Mouse (Mus musculus): Measurements from ENCODE around the gene Bend5. TPM values are rescaled to one million over a fixed set of nuclear protein-coding genes. Genes with fewer than 3 reads are reported as not detected.

Gene Bend5
- total and polyA plus RNA-seq, 3 experiments = 15.6 to 21.8 (median 19.3) TPM

DNA sequence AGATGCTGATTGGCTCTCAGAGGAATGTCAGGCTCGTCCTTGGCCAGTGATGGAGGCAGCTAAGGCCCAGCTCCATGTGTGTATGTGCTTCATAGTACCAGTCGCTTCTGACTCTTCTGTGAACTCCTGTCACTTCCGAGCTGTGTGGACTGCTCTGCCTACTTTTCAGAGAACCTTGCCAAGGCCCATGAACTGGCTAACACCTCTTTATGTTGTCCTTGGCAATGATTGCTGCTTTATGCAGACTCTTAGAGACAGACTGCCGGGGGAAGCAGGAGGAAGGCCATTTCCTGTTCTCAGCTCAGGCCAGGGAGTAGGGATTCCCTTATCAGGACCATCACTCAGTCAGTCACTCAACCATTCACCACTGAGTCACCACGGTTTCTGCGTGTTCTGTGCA, 10.4 kb downstream of the Bend5 start:
- Histone ChIP-seq H3K27ac (ENCODE audit: insufficient read depth, low read depth) (0 out of 2 replicates have a peak overlapping the region, but pooled peaks have one; percentile 5), H3K36me3 (replicated peaks in 1 of 2; ENCODE audit: control insufficient read depth in 1 of 2, insufficient read depth in 1 of 2, low read length in 1 of 2) (peaks cover 0 to 26% of the 10 kb centered on the region in 2 experiments), H3K9ac (ENCODE audit: insufficient read depth, low read depth) (no peak overlapping the region), H3K4me1 (ENCODE audit: control insufficient read depth in 1 of 2, insufficient read depth in 2 of 2) (peaks cover 31 to 50% of the 10 kb centered on the region in 2 experiments), H3K4me3 (replicated peaks in 1 of 3; ENCODE audit: low read depth in 2 of 3, low read length in 2 of 3, poor library complexity in 1 of 3) (no peak overlapping the region), H3K79me2 (replicated peaks; ENCODE audit: control insufficient read depth, extremely low read depth, insufficient read depth, poor library complexity, severe bottlenecking) (peaks cover 37% of the 10 kb centered on the region), H3K4me2 (ENCODE audit: insufficient read depth, low read depth, poor library complexity, severe bottlenecking) (no peak overlapping the region), H3K27me3 (replicated peaks) (no peaks in the 10 kb centered on the region), H3K9me3 (replicated peaks; ENCODE audit: low read length) (no peaks in the 10 kb centered on the region)
- dilution Hi-C loops (cut with MboI; ENCODE audit: extremely low pct_ligation_motif_present, extremely low pct_unique_long_range_greater_than_20kb, low sequenced_read_pairs) (no loop called here), in situ Hi-C loops (cut with MboI; ENCODE audit: low pct_ligation_motif_present, low pct_unique_long_range_greater_than_20kb, low sequenced_read_pairs) (no loop called here)
- no peak for DNase-seq (ENCODE audit: extremely low read depth)
- TF ChIP-seq ETS1 (conservative IDR thresholded peaks at IDR 0.05; ENCODE audit: low read depth, low read length) (0 out of 2 replicates have a peak, but pooled peaks have one; percentile 17), CHD1 (IDR thresholded peaks at IDR 0.05; ENCODE audit: low read depth, low read length) (no peak)

- H3K27ac ChIP-seq (ENCODE audit: insufficient read depth, low read depth) = no peak overlapping the region
- in situ Hi-C loops (cut with MboI; ENCODE audit: low pct_ligation_motif_present, low pct_unique_long_range_greater_than_20kb, low sequenced_read_pairs) (no loop called here), dilution Hi-C loops (cut with MboI; ENCODE audit: extremely low pct_ligation_motif_present, extremely low pct_unique_long_range_greater_than_20kb, low sequenced_read_pairs) (no loop called here)
- no peaks in the 10 kb centered on the region for H3K27me3 ChIP-seq (replicated peaks)
- no peak overlapping the region for H3K9ac ChIP-seq (ENCODE audit: insufficient read depth, low read depth)
- H3K4me3 ChIP-seq (replicated peaks in 1 of 3; ENCODE audit: low read depth in 2 of 3, low read length in 2 of 3, poor library complexity in 1 of 3) = no peak overlapping the region
- TF ChIP-seq USF2 (conservative IDR thresholded peaks at IDR 0.05; ENCODE audit: low read depth, low read length) = no peak
- TF ChIP-seq JUND (conservative IDR thresholded peaks at IDR 0.05; ENCODE audit: low read depth, low read length) = no peak
- no peak for TF ChIP-seq POLR2A (IDR thresholded peaks at IDR 0.05; ENCODE audit: low read depth, low read length)
- no peak for TF ChIP-seq E2F4 (IDR thresholded peaks at IDR 0.05; ENCODE audit: insufficient replicate concordance, low read depth, low read length)
- no peak for TF ChIP-seq NELFE (IDR thresholded peaks at IDR 0.05; ENCODE audit: low read depth, low read length)
- no peak for TF ChIP-seq NRF1 (IDR thresholded peaks at IDR 0.05; ENCODE audit: low read depth, low read length)
- no peak for TF ChIP-seq BHLHE40 (IDR thresholded peaks at IDR 0.05; ENCODE audit: low read depth, low read length)
- no peak for TF ChIP-seq EP300 (IDR thresholded peaks at IDR 0.05; ENCODE audit: low read length)
- no peak for TF ChIP-seq JUN (IDR thresholded peaks at IDR 0.05; ENCODE audit: insufficient read depth, low read depth, low read length)
- TF ChIP-seq USF1 (IDR thresholded peaks at IDR 0.05; ENCODE audit: low read depth, low read length) = no peak
- TF ChIP-seq ZNF384 (IDR thresholded peaks at IDR 0.05; ENCODE audit: low read depth, low read length) = no peak
- no peak for TF ChIP-seq PAX5 (IDR thresholded peaks at IDR 0.05; ENCODE audit: low read length)
- no peak for TF ChIP-seq MYC (IDR thresholded peaks at IDR 0.05; ENCODE audit: low read depth, low read length)
- TF ChIP-seq CHD2 (IDR thresholded peaks at IDR 0.05; ENCODE audit: low read length) = no peak
- no peak for TF ChIP-seq IRF4 (IDR thresholded peaks at IDR 0.05; ENCODE audit: low read depth, low read length)
- peaks cover 44 to 67% of the 10 kb centered on the region in 2 experiments for H3K36me3 ChIP-seq (replicated peaks in 1 of 2; ENCODE audit: control insufficient read depth in 1 of 2, insufficient read depth in 1 of 2, low read length in 1 of 2)
- H3K4me1 ChIP-seq (ENCODE audit: control insufficient read depth in 1 of 2, insufficient read depth in 2 of 2) = peaks cover 16 to 36% of the 10 kb centered on the region in 2 experiments; a peak in 3 of 4 replicates
- no peaks in the 10 kb centered on the region for H3K9me3 ChIP-seq (replicated peaks; ENCODE audit: low read length)
- H3K4me2 ChIP-seq (ENCODE audit: insufficient read depth, low read depth, poor library complexity, severe bottlenecking) = no peak overlapping the region
- no peak for DNase-seq (ENCODE audit: extremely low read depth)
- peaks cover 19% of the 10 kb centered on the region; the same call in 1 of the 2 replicates for H3K79me2 ChIP-seq (replicated peaks; ENCODE audit: control insufficient read depth, extremely low read depth, insufficient read depth, poor library complexity, severe bottlenecking)
These were observed 16.4 kb downstream of the Bend5 start for GRCm38 (mm10) chr4:111431186-111431585.

All from CH12.LX (cell line).